8 mouse cellular contexts compared by ENCODE assay signal in the genomic region with DNA sequence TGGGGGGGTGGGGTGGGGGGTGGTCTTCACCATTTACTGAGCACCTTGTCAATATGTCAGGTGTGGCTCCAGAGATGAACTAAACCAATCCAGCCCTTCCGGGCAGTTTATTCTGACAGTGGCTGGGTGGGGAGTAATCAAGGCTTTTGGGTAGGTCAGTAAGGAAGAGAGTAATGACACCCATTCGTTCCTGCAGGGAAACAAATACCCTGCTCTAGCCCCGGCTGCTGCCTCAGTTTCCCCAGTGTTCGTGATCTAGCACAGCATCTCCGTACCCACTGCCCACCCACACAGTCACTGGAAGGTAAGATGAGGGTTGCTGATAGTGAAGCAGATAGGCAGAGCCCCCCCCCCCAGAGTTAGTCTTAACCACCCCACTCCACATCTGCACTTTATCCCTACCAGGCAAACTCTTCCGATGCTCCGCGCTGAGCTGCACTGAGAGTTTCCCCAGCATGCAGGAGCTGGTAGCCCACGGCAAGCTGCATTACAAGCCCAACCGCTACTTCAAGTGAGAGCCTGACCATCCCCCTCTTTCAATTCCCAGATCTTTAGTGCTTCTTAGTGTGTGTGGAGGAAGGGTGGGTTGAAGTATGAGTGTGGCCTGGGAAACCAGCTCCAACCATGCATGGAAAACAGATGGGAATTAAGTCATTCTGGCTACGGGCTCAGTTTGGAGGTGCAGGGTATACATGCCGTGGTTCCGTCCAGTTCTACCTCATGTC. TPM values are rescaled to one million over a fixed set of nuclear protein-coding genes. Genes with fewer than 3 reads are reported as not detected.
DNase-seq lines count a peak whose midpoint lies in the region; ATAC-seq and TF ChIP-seq lines count a peak whose summit lies in the region.

No protein-coding gene starts in this region.

- no peaks in the 10 kb centered on the region; the same call in 1 of the 2 replicates for H3K36me3 ChIP-seq in lung, postnatal 0 days (ENCODE audit: insufficient read depth, low read length)
- 0 out of 2 replicates have a peak, but pooled peaks cover 5% of the 10 kb centered on the region for H3K36me3 ChIP-seq in stomach, embryonic 16.5 days (ENCODE audit: control insufficient read depth, insufficient read depth, low read length)

- TF ChIP-seq EP300 in lung, postnatal 0 days (IDR thresholded peaks at IDR 0.05), result no peak

- H3K9ac ChIP-seq in lung, postnatal 0 days (replicated peaks; ENCODE audit: low read depth), result no peak overlapping the region
- no peak overlapping the region for H3K9ac ChIP-seq in stomach, embryonic 16.5 days (ENCODE audit: low read length)

- 0 out of 2 replicates have a peak overlapping the region, but pooled peaks have one; percentile 78 for H3K4me2 ChIP-seq in lung, postnatal 0 days (replicated peaks; ENCODE audit: low read depth, low read length)
- H3K4me2 ChIP-seq in stomach, embryonic 16.5 days (ENCODE audit: low read depth, low read length), result peak overlapping the region; percentile 80

- H3K27ac ChIP-seq in lung, postnatal 0 days (ENCODE audit: low read length), result no peak overlapping the region
- no peak overlapping the region for H3K27ac ChIP-seq in stomach, embryonic 16.5 days (ENCODE audit: low read length)

- WGBS in lung, postnatal 0 days, result 77% methylated on average over 13 of the region's 13 CpGs
- 81% methylated on average over 13 of the region's 13 CpGs for WGBS in stomach, embryonic 16.5 days

- H3K27me3 ChIP-seq in lung, postnatal 0 days (replicated peaks; ENCODE audit: insufficient read depth, low read length), result no peaks in the 10 kb centered on the region
- H3K27me3 ChIP-seq in stomach, embryonic 16.5 days (ENCODE audit: control insufficient read depth, insufficient read depth, low read length), result no peaks in the 10 kb centered on the region

- no peaks in the 10 kb centered on the region for H3K9me3 ChIP-seq in lung, postnatal 0 days (ENCODE audit: low read length)
- H3K9me3 ChIP-seq in stomach, embryonic 16.5 days (replicated peaks; ENCODE audit: control insufficient read depth, low read length), result no peaks in the 10 kb centered on the region

- TF ChIP-seq CTCF in lung, postnatal 0 days (IDR thresholded peaks at IDR 0.05), result no peak

- no peak for ATAC-seq in cerebellum, adult (ENCODE audit: insufficient number of reproducible peaks, low FRiP score, low TSS enrichment)
- no peak for ATAC-seq in lung, postnatal 0 days
- no peak for ATAC-seq in stomach, embryonic 16.5 days (ENCODE audit: insufficient read depth, low FRiP score)

- H3K4me3 ChIP-seq in lung, postnatal 0 days (ENCODE audit: low read depth, low read length), result no peak overlapping the region
- H3K4me3 ChIP-seq in stomach, embryonic 16.5 days (replicated peaks; ENCODE audit: low read length), result peak overlapping the region; percentile 80; the same call in 1 of the 2 replicates

- peak; percentile 46 for DNase-seq in cerebellum, adult 11-12 months
- DNase-seq in lung, postnatal 0 days (ENCODE audit: low spot score), result no peak
- DNase-seq in lung, postnatal 36 days, result no peak
- DNase-seq in liver, result peak; percentile 2
- DNase-seq in T-cell, adult 2 months (ENCODE audit: low spot score), result no peak
- no peak for DNase-seq in left cerebral cortex, adult 8-10 months (ENCODE audit: low spot score in 2 of 2)

- peaks cover 6% of the 10 kb centered on the region; the same call in 1 of the 2 replicates for H3K4me1 ChIP-seq in lung, postnatal 0 days (ENCODE audit: insufficient read depth, low read depth, low read length)
- H3K4me1 ChIP-seq in stomach, embryonic 16.5 days (ENCODE audit: control insufficient read depth, insufficient read depth, low read length), result peaks cover 20% of the 10 kb centered on the region

RNA-seq across cellular contexts. Expression of a gene that starts 1.4 kb away (rescaled TPM):
- polyA plus RNA-seq in lung, postnatal 0 days (2015; fragmentation: Nextera tagmentation; extraction: Ambion mirVana), result 30.5 and 34.2 TPM in 2 replicates
- 32.7 and 45.7 TPM in 2 replicates for polyA plus RNA-seq in stomach, embryonic 16.5 days (2015; fragmentation: Nextera tagmentation; extraction: Ambion mirVana)
- total RNA-seq in left cerebral cortex, adult 8-10 months (2022), result 10 to 100 TPM; 49.7 to 56.8 (median 52.8) TPM

RNA-seq across cellular contexts. Expression of a gene that starts 7.5 kb away (rescaled TPM):
- 1.00 and 1.3 TPM in 2 replicates for polyA plus RNA-seq in lung, postnatal 0 days (2015; fragmentation: Nextera tagmentation; extraction: Ambion mirVana)
- polyA plus RNA-seq in stomach, embryonic 16.5 days (2015; fragmentation: Nextera tagmentation; extraction: Ambion mirVana), result 1.0 and 1.1 TPM in 2 replicates
- total RNA-seq in left cerebral cortex, adult 8-10 months (2022), result under 1 TPM in 1 of 4 experiments, not detected in 3; 0.37 TPM

RNA-seq across cellular contexts. Expression of a gene that starts 56.3 kb away (rescaled TPM):
- 112 and 146 TPM in 2 replicates for polyA plus RNA-seq in lung, postnatal 0 days (2015; fragmentation: Nextera tagmentation; extraction: Ambion mirVana)
- polyA plus RNA-seq in stomach, embryonic 16.5 days (2015; fragmentation: Nextera tagmentation; extraction: Ambion mirVana), result 281 and 295 TPM in 2 replicates
- 100 to 1,000 TPM in 3 of 4 experiments, 10 to 100 TPM in 1; 92.0 to 129 (median 113) TPM for total RNA-seq in left cerebral cortex, adult 8-10 months (2022)

Comparison
In these comparisons a context has a peak if more than half of its experiments do, and no peak if none do; other contexts are left out.
1. DNase-seq: peak in cerebellum, adult 11-12 months (single experiment) and liver (single experiment); none in lung, postnatal 0 days (single experiment), lung, postnatal 36 days (single experiment), T-cell, adult 2 months (single experiment) and left cerebral cortex, adult 8-10 months (0 of 2).